Mouse (Mus musculus): ENCODE results near the gene Asic2. TPM values are rescaled to one million over a fixed set of nuclear protein-coding genes. Genes with fewer than 3 reads are reported as not detected.

Asic2 gene
- polyA plus RNA-seq, 1 experiment: not detected

DNA sequence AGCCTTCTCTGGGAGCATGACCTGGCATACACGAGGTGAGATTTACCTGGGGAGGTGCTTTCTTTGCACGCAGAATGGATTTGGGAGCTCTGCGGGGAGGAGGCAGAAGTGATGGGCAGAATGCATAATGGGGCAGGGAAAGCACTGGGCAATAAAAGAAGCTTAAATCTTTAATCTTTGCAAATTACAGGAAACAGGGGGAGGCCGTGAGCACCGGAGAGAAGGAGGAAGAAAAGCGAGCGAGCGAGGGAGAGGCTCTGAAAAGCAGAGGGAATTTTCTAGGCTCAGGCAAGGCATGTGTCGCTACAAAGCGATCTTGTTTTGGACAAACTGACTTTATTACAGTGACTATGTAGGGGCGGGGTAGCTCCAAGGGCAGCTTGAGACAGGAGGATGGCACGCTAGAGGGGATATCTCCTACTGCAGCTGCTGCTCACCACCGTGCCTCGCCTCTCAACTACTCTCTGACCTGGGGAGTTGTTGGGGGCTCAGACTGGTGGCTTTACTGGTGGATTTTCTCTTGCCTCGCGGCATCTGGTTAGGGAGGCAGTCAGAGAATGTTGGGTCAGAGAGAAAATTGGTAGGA lies 1010.1 kb downstream of the Asic2 start:
- H3K27ac ChIP-seq (replicated peaks; ENCODE audit: low read depth, low read length): no peak overlapping the region
- H3K4me1 ChIP-seq (ENCODE audit: control insufficient read depth, insufficient read depth, insufficient read length, low read length): no peaks in the 10 kb centered on the region
- H3K4me3 ChIP-seq (ENCODE audit: insufficient read depth, low read depth, low read length): no peak overlapping the region

- H3K4me3 ChIP-seq (ENCODE audit: insufficient read depth, low read depth, low read length): no peak overlapping the region
- no peaks in the 10 kb centered on the region for H3K4me1 ChIP-seq (ENCODE audit: control insufficient read depth, insufficient read depth, insufficient read length, low read length)
- H3K27ac ChIP-seq (replicated peaks; ENCODE audit: low read depth, low read length): no peak overlapping the region
Measured at GRCm38 (mm10) chr11:80955915-80956314, 1012.3 kb downstream of the Asic2 start.

GRCm38 (mm10) chr11:80954147-80954546 lies 1014.1 kb downstream of the Asic2 start:
- H3K27ac ChIP-seq (replicated peaks; ENCODE audit: low read depth, low read length): no peak overlapping the region
- no peaks in the 10 kb centered on the region for H3K4me1 ChIP-seq (ENCODE audit: control insufficient read depth, insufficient read depth, insufficient read length, low read length)
- no peak overlapping the region for H3K4me3 ChIP-seq (ENCODE audit: insufficient read depth, low read depth, low read length)

DNA sequence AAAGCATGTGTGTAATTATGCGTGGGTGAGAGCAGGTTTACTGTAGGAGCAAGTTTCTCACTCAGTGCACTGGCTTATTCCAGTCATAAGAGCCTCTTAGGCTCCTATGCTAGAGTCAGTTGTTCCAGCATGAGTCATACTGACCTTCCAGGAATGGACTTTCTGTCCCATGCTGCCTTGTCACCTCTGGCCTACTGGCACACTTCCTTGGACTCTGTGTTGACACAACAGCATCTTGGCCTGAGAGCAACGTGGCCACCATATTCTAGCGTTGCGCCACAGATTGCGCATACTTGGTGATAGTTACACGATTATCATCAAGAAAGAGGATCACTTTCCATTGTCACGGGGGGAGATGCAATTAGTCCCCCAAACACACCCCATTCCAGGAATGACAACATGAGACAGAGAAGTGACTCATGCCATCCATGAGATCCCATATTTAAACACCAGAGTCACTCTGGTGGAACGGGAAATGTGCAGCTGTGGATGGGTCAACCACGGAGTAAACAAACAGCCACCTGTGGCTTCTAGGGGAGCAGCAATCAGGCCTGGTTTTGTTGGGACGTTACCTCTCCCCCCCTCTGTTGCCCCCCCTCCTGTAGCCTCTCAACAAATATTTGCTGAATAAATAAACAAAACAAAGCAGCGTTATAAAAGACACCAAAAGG lies 1019.1 kb downstream of the Asic2 start:
- no peak overlapping the region for H3K4me3 ChIP-seq (ENCODE audit: insufficient read depth, low read depth, low read length)
- no peak overlapping the region for H3K27ac ChIP-seq (replicated peaks; ENCODE audit: low read depth, low read length)
- H3K4me1 ChIP-seq (ENCODE audit: control insufficient read depth, insufficient read depth, insufficient read length, low read length): no peaks in the 10 kb centered on the region

GRCm38 (mm10) chr11:80948103-80948502 lies 1020.2 kb downstream of the Asic2 start:
- no peak overlapping the region for H3K27ac ChIP-seq (replicated peaks; ENCODE audit: low read depth, low read length)
- H3K4me3 ChIP-seq (ENCODE audit: insufficient read depth, low read depth, low read length): no peak overlapping the region
- no peaks in the 10 kb centered on the region for H3K4me1 ChIP-seq (ENCODE audit: control insufficient read depth, insufficient read depth, insufficient read length, low read length)

- H3K27ac ChIP-seq (replicated peaks; ENCODE audit: low read depth, low read length): no peak overlapping the region
- H3K4me3 ChIP-seq (ENCODE audit: insufficient read depth, low read depth, low read length): no peak overlapping the region
- no peaks in the 10 kb centered on the region for H3K4me1 ChIP-seq (ENCODE audit: control insufficient read depth, insufficient read depth, insufficient read length, low read length)
Measured at GRCm38 (mm10) chr11:80946163-80946562, 1022.1 kb downstream of the Asic2 start.

- Histone ChIP-seq H3K27ac (replicated peaks; ENCODE audit: low read depth, low read length) (no peak overlapping the region), H3K4me3 (ENCODE audit: insufficient read depth, low read depth, low read length) (no peak overlapping the region), H3K4me1 (ENCODE audit: control insufficient read depth, insufficient read depth, insufficient read length, low read length) (no peaks in the 10 kb centered on the region)
Measured at GRCm38 (mm10) chr11:80923286-80923951, 1044.8 kb downstream of the Asic2 start.

DNA sequence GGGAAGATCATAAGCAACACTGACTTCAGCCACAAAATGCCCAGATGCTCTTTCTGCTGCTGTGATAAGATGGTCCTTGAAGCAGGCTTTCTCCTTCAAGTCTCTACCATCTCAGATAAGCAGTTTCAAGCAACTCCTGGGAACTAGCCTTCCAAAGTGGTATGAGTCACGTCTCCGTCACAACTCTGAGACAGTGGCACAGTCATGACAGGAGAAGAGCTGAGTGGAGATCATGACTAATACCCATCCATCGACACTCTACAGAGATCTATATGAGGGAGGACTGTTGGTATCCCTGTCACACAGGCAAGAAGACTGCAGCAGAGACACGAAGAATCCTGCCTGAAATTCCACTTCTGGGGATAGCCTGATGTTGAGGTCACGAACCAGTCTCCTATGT lies 1049.9 kb downstream of the Asic2 start:
- Histone ChIP-seq H3K27ac (replicated peaks; ENCODE audit: low read depth, low read length) (no peak overlapping the region), H3K4me3 (ENCODE audit: insufficient read depth, low read depth, low read length) (no peak overlapping the region), H3K4me1 (ENCODE audit: control insufficient read depth, insufficient read depth, insufficient read length, low read length) (no peaks in the 10 kb centered on the region)

- no peak overlapping the region for H3K4me3 ChIP-seq (ENCODE audit: insufficient read depth, low read depth, low read length)
- H3K4me1 ChIP-seq (ENCODE audit: control insufficient read depth, insufficient read depth, insufficient read length, low read length): no peaks in the 10 kb centered on the region
- H3K27ac ChIP-seq (replicated peaks; ENCODE audit: low read depth, low read length): no peak overlapping the region
Measured at GRCm38 (mm10) chr11:80917688-80918087, 1050.6 kb downstream of the Asic2 start.

- Histone ChIP-seq H3K4me3 (ENCODE audit: insufficient read depth, low read depth, low read length) (no peak overlapping the region), H3K27ac (replicated peaks; ENCODE audit: low read depth, low read length) (no peak overlapping the region), H3K4me1 (ENCODE audit: control insufficient read depth, insufficient read depth, insufficient read length, low read length) (no peaks in the 10 kb centered on the region)
Measured at GRCm38 (mm10) chr11:80913408-80914024, 1054.7 kb downstream of the Asic2 start.

DNA sequence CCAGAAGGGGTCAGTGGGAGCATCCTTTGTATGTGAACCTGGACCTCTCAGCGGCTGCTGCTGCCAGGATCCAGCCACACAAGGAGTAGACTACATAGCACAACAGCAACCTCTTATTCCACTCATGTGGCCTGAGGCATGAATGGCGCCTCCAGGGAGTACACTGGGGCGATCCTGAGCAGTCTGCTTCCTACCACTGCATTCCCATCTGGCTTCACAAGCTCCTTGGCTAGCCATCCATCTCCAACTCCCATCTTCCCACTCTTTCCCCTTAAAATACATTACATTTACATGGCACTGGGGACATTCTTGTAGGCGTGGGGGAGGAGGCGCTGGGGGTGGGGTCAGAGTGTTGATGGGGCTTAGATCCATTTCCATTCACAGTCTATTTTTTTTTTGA lies 1055.5 kb downstream of the Asic2 start:
- Histone ChIP-seq H3K4me3 (ENCODE audit: insufficient read depth, low read depth, low read length) (no peak overlapping the region), H3K27ac (replicated peaks; ENCODE audit: low read depth, low read length) (no peak overlapping the region), H3K4me1 (ENCODE audit: control insufficient read depth, insufficient read depth, insufficient read length, low read length) (no peaks in the 10 kb centered on the region)

DNA sequence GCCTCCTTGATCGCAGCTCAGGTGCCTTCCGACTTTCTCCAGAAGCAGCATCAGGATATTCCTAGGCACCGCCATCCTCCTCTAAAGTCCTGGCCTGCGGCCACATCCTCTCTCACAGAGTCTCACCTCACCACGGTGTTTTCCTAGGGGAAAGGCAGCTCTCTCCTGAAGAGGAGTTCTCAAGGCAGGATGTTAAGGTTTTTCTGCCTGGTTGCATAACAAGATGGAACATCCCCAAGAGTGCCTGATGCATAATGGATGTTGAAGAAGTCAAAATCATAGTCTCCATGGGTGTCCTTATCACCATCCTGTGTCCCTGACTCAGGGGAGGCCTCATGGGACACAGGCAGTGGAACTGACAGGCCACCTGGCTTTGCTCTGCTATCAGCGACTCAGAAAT lies 1060.4 kb downstream of the Asic2 start:
- H3K4me3 ChIP-seq (ENCODE audit: insufficient read depth, low read depth, low read length): no peak overlapping the region
- no peaks in the 10 kb centered on the region for H3K4me1 ChIP-seq (ENCODE audit: control insufficient read depth, insufficient read depth, insufficient read length, low read length)
- no peak overlapping the region for H3K27ac ChIP-seq (replicated peaks; ENCODE audit: low read depth, low read length)

- Histone ChIP-seq H3K27ac (replicated peaks; ENCODE audit: low read depth, low read length) (no peak overlapping the region), H3K4me1 (ENCODE audit: control insufficient read depth, insufficient read depth, insufficient read length, low read length) (no peaks in the 10 kb centered on the region), H3K4me3 (ENCODE audit: insufficient read depth, low read depth, low read length) (no peak overlapping the region)
Measured at GRCm38 (mm10) chr11:80906456-80906855, 1061.8 kb downstream of the Asic2 start.

DNA sequence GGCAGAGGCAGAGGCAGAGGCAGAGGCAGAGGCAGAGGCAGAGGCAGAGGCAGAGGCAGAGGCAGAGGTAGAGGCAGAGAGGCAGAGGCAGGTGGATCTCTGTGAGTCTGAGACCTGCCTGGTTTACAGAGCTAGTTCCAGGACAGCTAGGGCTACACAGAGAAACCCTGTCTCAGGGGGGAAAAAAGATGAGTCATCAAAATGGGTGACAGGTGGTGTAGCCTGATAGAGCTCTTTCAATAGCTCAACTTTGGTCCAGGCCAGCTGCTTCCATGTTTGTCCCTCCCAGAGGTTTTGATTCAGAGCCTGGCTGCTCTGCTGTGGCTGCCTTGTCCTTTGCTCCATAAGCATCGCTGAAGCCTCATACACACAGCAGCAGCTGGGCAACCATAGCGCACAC lies 1063.7 kb downstream of the Asic2 start:
- no peak overlapping the region for H3K4me3 ChIP-seq (ENCODE audit: insufficient read depth, low read depth, low read length)
- no peaks in the 10 kb centered on the region for H3K4me1 ChIP-seq (ENCODE audit: control insufficient read depth, insufficient read depth, insufficient read length, low read length)
- H3K27ac ChIP-seq (replicated peaks; ENCODE audit: low read depth, low read length): no peak overlapping the region

GRCm38 (mm10) chr11:80903426-80903825 lies 1064.8 kb downstream of the Asic2 start:
- no peak overlapping the region for H3K4me3 ChIP-seq (ENCODE audit: insufficient read depth, low read depth, low read length)
- H3K4me1 ChIP-seq (ENCODE audit: control insufficient read depth, insufficient read depth, insufficient read length, low read length): no peaks in the 10 kb centered on the region
- no peak overlapping the region for H3K27ac ChIP-seq (replicated peaks; ENCODE audit: low read depth, low read length)

Measured in brown adipose tissue, adult 24 weeks (tissue).